Mouse (Mus musculus): ENCODE measurements around the gene Cops6. TPM values are rescaled to one million over a fixed set of nuclear protein-coding genes. Genes with fewer than 3 reads are reported as not detected.
A peak's percentile ranks its signal among the peaks of the same experiment; 100 is the strongest.

Gene Cops6
- polyA plus RNA-seq, 1 experiment from 2014 or later, result 240 TPM

GRCm38 (mm10) chr5:138163046-138163445 lies 2.2 kb downstream of the Cops6 start:
- H3K4me2 ChIP-seq (ENCODE audit: low read length), result no peak overlapping the region
- no peak for DNase-seq (ENCODE audit: low spot score)
- H3K27me3 ChIP-seq (ENCODE audit: insufficient read depth, low read length), result no peaks in the 10 kb centered on the region
- no peak for TF ChIP-seq CTCF (IDR thresholded peaks at IDR 0.05; ENCODE audit: low read depth)
- ATAC-seq (replicated peaks; ENCODE audit: low FRiP score, low read depth), result no peak
- H3K9me3 ChIP-seq (replicated peaks; ENCODE audit: low read length), result no peaks in the 10 kb centered on the region
- H3K4me3 ChIP-seq (replicated peaks; ENCODE audit: low read depth, low read length), result no peak overlapping the region
- 74% methylated on average over 6 of the region's 6 CpGs for WGBS
- no peaks in the 10 kb centered on the region; the same call in 1 of the 2 replicates for H3K4me1 ChIP-seq (replicated peaks; ENCODE audit: insufficient read depth, low read length)
- peaks cover 48% of the 10 kb centered on the region for H3K36me3 ChIP-seq (ENCODE audit: insufficient read depth, low read length)
- no peak overlapping the region for H3K9ac ChIP-seq (ENCODE audit: low read depth, low read length)
- H3K27ac ChIP-seq, result no peak overlapping the region

GRCm38 (mm10) chr5:138163610-138164009 lies 2.7 kb downstream of the Cops6 start:
- Histone ChIP-seq H3K9me3 (replicated peaks; ENCODE audit: low read length) (no peaks in the 10 kb centered on the region), H3K4me2 (ENCODE audit: low read length) (no peak overlapping the region), H3K27ac (no peak overlapping the region), H3K9ac (ENCODE audit: low read depth, low read length) (no peak overlapping the region), H3K27me3 (ENCODE audit: insufficient read depth, low read length) (no peaks in the 10 kb centered on the region), H3K4me3 (replicated peaks; ENCODE audit: low read depth, low read length) (no peak overlapping the region), H3K36me3 (ENCODE audit: insufficient read depth, low read length) (peaks cover 53% of the 10 kb centered on the region), H3K4me1 (replicated peaks; ENCODE audit: insufficient read depth, low read length) (no peaks in the 10 kb centered on the region; the same call in 1 of the 2 replicates)
- ATAC-seq (replicated peaks; ENCODE audit: low FRiP score, low read depth), result no peak
- no peak for TF ChIP-seq CTCF (IDR thresholded peaks at IDR 0.05; ENCODE audit: low read depth)
- 61% methylated on average over 10 of the region's 10 CpGs for WGBS
- no peak for DNase-seq (ENCODE audit: low spot score)

- TF ChIP-seq CTCF (IDR thresholded peaks at IDR 0.05; ENCODE audit: low read depth), result no peak
- H3K4me2 ChIP-seq (ENCODE audit: low read length), result no peak overlapping the region
- no peaks in the 10 kb centered on the region for H3K9me3 ChIP-seq (replicated peaks; ENCODE audit: low read length)
- whole genome bisulfite sequencing, result 68% methylated on average over 8 of the region's 8 CpGs
- H3K27ac ChIP-seq, result no peak overlapping the region
- ATAC-seq (replicated peaks; ENCODE audit: low FRiP score, low read depth) (no peak), DNase-seq (ENCODE audit: low spot score) (no peak)
- H3K9ac ChIP-seq (ENCODE audit: low read depth, low read length), result no peak overlapping the region
- H3K4me1 ChIP-seq (replicated peaks; ENCODE audit: insufficient read depth, low read length), result peaks cover 6% of the 10 kb centered on the region
- H3K27me3 ChIP-seq (ENCODE audit: insufficient read depth, low read length), result no peaks in the 10 kb centered on the region
- H3K36me3 ChIP-seq (ENCODE audit: insufficient read depth, low read length), result peaks cover 57% of the 10 kb centered on the region
- no peak overlapping the region for H3K4me3 ChIP-seq (replicated peaks; ENCODE audit: low read depth, low read length)
Observed at GRCm38 (mm10) chr5:138165594-138165993, 4.7 kb downstream of the Cops6 start.

GRCm38 (mm10) chr5:138170936-138171561 lies 10.2 kb downstream of the Cops6 start:
- Histone ChIP-seq H3K4me1 (replicated peaks; ENCODE audit: insufficient read depth, low read length) (peaks cover 10% of the 10 kb centered on the region; the same call in 1 of the 2 replicates), H3K9me3 (replicated peaks; ENCODE audit: low read length) (no peaks in the 10 kb centered on the region), H3K9ac (ENCODE audit: low read depth, low read length) (peak overlapping the region; percentile 71), H3K27me3 (ENCODE audit: insufficient read depth, low read length) (no peaks in the 10 kb centered on the region), H3K4me2 (ENCODE audit: low read length) (peak overlapping the region; percentile 96), H3K4me3 (replicated peaks; ENCODE audit: low read depth, low read length) (peak overlapping the region; percentile 62), H3K27ac (peak overlapping the region; percentile 87), H3K36me3 (ENCODE audit: insufficient read depth, low read length) (peaks cover 36% of the 10 kb centered on the region)
- ATAC-seq (replicated peaks; ENCODE audit: low FRiP score, low read depth) (peak; percentile 89), DNase-seq (ENCODE audit: low spot score) (peak; percentile 98)
- TF ChIP-seq CTCF (IDR thresholded peaks at IDR 0.05; ENCODE audit: low read depth), result peak; percentile 44; the same call in 1 of the 2 replicates
- under 1% methylated on average over 47 of the region's 47 CpGs for WGBS

- ATAC-seq (replicated peaks; ENCODE audit: low FRiP score, low read depth) (peak; percentile 90), DNase-seq (ENCODE audit: low spot score) (peak; percentile 99)
- H3K9ac ChIP-seq (ENCODE audit: low read depth, low read length), result peak within 1 kb of the TSS; percentile 71
- WGBS, result under 1% methylated on average over 54 of the region's 54 CpGs
- no peaks in the 10 kb centered on the region for H3K9me3 ChIP-seq (replicated peaks; ENCODE audit: low read length)
- peaks cover 10% of the 10 kb centered on the region; the same call in 1 of the 2 replicates for H3K4me1 ChIP-seq (replicated peaks; ENCODE audit: insufficient read depth, low read length)
- H3K27ac ChIP-seq, result peak within 1 kb of the TSS; percentile 87
- TF ChIP-seq CTCF (IDR thresholded peaks at IDR 0.05; ENCODE audit: low read depth), result peak; percentile 41
- peaks cover 35% of the 10 kb centered on the region; the same call in 1 of the 2 replicates for H3K36me3 ChIP-seq (ENCODE audit: insufficient read depth, low read length)
- H3K4me2 ChIP-seq (ENCODE audit: low read length), result peak within 1 kb of the TSS; percentile 96
- peak within 1 kb of the TSS; percentile 62 for H3K4me3 ChIP-seq (replicated peaks; ENCODE audit: low read depth, low read length)
- H3K27me3 ChIP-seq (ENCODE audit: insufficient read depth, low read length), result no peaks in the 10 kb centered on the region
Observed at GRCm38 (mm10) chr5:138171695-138172491, 11.0 kb downstream of the Cops6 start, which contains the start of the genes Ap4m1 and Mcm7. Gene Ap4m1 (plus strand): TSS chr5:138172002. Gene Mcm7 (minus strand): TSS chr5:138172422.

- Histone ChIP-seq H3K27me3 (ENCODE audit: insufficient read depth, low read length) (no peaks in the 10 kb centered on the region), H3K4me1 (replicated peaks; ENCODE audit: insufficient read depth, low read length) (peaks cover 10% of the 10 kb centered on the region; the same call in 1 of the 2 replicates), H3K27ac (no peak overlapping the region), H3K9ac (ENCODE audit: low read depth, low read length) (no peak overlapping the region), H3K4me3 (replicated peaks; ENCODE audit: low read depth, low read length) (no peak overlapping the region), H3K9me3 (replicated peaks; ENCODE audit: low read length) (no peaks in the 10 kb centered on the region), H3K4me2 (ENCODE audit: low read length) (0 out of 2 replicates have a peak overlapping the region, but pooled peaks have one; percentile 96), H3K36me3 (ENCODE audit: insufficient read depth, low read length) (peaks cover 34% of the 10 kb centered on the region; the same call in 1 of the 2 replicates)
- TF ChIP-seq CTCF (IDR thresholded peaks at IDR 0.05; ENCODE audit: low read depth), result no peak
- DNase-seq (ENCODE audit: low spot score) (no peak), ATAC-seq (replicated peaks; ENCODE audit: low FRiP score, low read depth) (no peak)
- 76% methylated on average over 3 of the region's 3 CpGs for WGBS
Observed at GRCm38 (mm10) chr5:138173217-138173616, 12.3 kb downstream of the Cops6 start.

Data from kidney, postnatal 0 days (tissue).